Mouse (Mus musculus) forebrain, embryonic 14.5 days (tissue): ENCODE data around the gene Tram1l1. TPM values are rescaled to one million over a fixed set of nuclear protein-coding genes. Genes with fewer than 3 reads are reported as not detected.
A peak's percentile ranks its signal among the peaks of the same experiment; 100 is the strongest.
"Not testable (repeated sequence)": the region's sequence is repeated elsewhere in the genome, so short reads cannot be mapped to it uniquely, and the experiment has no call there.

Experiments
- ATAC-seq: fragments of 200-750 bp; cut with Nextera tagmentation; 2 replicates; pipeline ENCODE4 v1.8.0; 2017; ENCODE audit warnings: mild to moderate bottlenecking, moderate library complexity
- DNase-seq: peaks from one replicate; pipeline ENCODE4 v3.0.0-alpha.2; 2015; ENCODE audit warnings: low spot score
- H3K27ac ChIP-seq: fragments of 300-500 bp; sonication (generic); 2 replicates; pipeline ENCODE4 v1.5.1; 2014; ENCODE audit warnings: low read depth, mild to moderate bottlenecking, control low read depth, low read length, moderate library complexity
- H3K27me3 ChIP-seq: fragments of 300-500 bp; sonication (generic); replicated peaks from 2 replicates; pipeline ENCODE4 v1.6.1; 2014; ENCODE audit warnings: low read length, control low read depth, mixed read lengths; ENCODE audit not compliant: control insufficient read depth, insufficient read depth
- H3K36me3 ChIP-seq: fragments of 300-500 bp; sonication (generic); 2 replicates; pipeline ENCODE4 v1.6.1; 2014; ENCODE audit warnings: low read length, control low read depth; ENCODE audit not compliant: control insufficient read depth, insufficient read depth
- H3K4me1 ChIP-seq: fragments of 300-500 bp; sonication (generic); 2 replicates; pipeline ENCODE4 v1.6.1; 2014; ENCODE audit warnings: antibody characterized with exemption, low read length, control low read depth; ENCODE audit not compliant: control insufficient read depth, insufficient read depth
- H3K4me2 ChIP-seq: fragments of 300-500 bp; sonication (generic); 2 replicates; pipeline ENCODE4 v1.6.1; 2014; ENCODE audit warnings: mild to moderate bottlenecking, control low read depth, low read length
- H3K4me3 ChIP-seq: fragments of 300-500 bp; sonication (generic); 2 replicates; pipeline ENCODE4 v1.5.1; 2014; ENCODE audit warnings: low read depth, low read length, control low read depth
- H3K9ac ChIP-seq: fragments of 300-500 bp; sonication (generic); 2 replicates; pipeline ENCODE4 v1.6.1; 2014; ENCODE audit warnings: mild to moderate bottlenecking, low read length, control low read depth, moderate library complexity
- H3K9me3 ChIP-seq: fragments of 300-500 bp; sonication (generic); replicated peaks from 2 replicates; pipeline ENCODE4 v1.6.1; 2016; ENCODE audit warnings: low read length, control low read depth, mixed read lengths; ENCODE audit not compliant: control insufficient read depth
- WGBS: fragments of 180-500 bp; shearing (Covaris S2); extraction: QIAGEN DNeasy Blood & Tissue Kit; methylation state at CpG from one replicate; pipeline ENCODE4 v1.1.7; 2014; 5-methylcytosine and 5-hydroxymethylcytosine counted together
- polyA plus RNA-seq: library from polyadenylated mRNA; unstranded; fragments of >200 nt; fragmentation: Nextera tagmentation; extraction: Ambion mirVana; gene quantifications from 2 replicates; pipeline ENCODE4 v1.2.1, GENCODE M21; 2014

Gene Tram1l1
- polyA plus RNA-seq = 40.8 and 41.6 TPM in 2 replicates

- Histone ChIP-seq H3K9me3 (no peaks in the 10 kb centered on the region), H3K27me3 (no peaks in the 10 kb centered on the region), H3K27ac (peak within 1 kb of the TSS; percentile 86), H3K9ac (peak within 1 kb of the TSS; percentile 77), H3K4me1 (peaks cover 13% of the 10 kb centered on the region), H3K36me3 (0 out of 2 replicates have a peak, but pooled peaks cover 4% of the 10 kb centered on the region), H3K4me3 (peak within 1 kb of the TSS; percentile 60), H3K4me2 (peak within 1 kb of the TSS; percentile 67)
- DNase-seq (peak; percentile 97), ATAC-seq (peak; percentile 97)
- under 1% methylated on average over 51 of the region's 53 CpGs for WGBS
These were observed at the start of gene Tram1l1 for GRCm38 (mm10) chr3:124320821-124321576. Gene Tram1l1, plus strand, starts transcription at chr3:124320855.

DNA sequence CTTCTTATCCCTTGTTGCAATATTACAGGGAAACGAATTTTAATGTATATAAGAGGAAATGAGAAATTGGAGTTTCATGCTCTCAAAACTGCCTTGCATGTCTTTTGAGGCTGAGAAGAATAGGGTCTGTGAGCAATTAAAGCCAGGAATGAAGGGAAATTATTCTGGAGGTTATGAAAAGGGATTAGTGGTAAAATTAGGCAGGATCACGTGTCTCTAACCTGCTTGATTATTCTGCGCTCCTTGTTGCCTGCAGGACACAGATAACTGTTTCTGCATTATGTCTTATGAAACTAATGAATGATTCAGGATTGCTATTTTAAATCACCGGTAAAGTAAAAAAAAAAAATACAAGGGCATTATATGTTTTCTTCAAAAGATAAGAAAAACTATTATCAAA is 49.4 kb upstream of the Tram1l1 start:
- no peak overlapping the region for H3K4me3 ChIP-seq
- no peak overlapping the region for H3K27ac ChIP-seq
- peaks cover 8% of the 10 kb centered on the region; the same call in 1 of the 2 replicates for H3K4me1 ChIP-seq
- no peaks in the 10 kb centered on the region for H3K27me3 ChIP-seq
- no peaks in the 10 kb centered on the region for H3K36me3 ChIP-seq
- no peaks in the 10 kb centered on the region for H3K9me3 ChIP-seq
- H3K9ac ChIP-seq = no peak overlapping the region
- ATAC-seq (no peak), DNase-seq (no peak)
- 17% methylated on average over 4 of the region's 4 CpGs for WGBS
- H3K4me2 ChIP-seq = no peak overlapping the region

DNA sequence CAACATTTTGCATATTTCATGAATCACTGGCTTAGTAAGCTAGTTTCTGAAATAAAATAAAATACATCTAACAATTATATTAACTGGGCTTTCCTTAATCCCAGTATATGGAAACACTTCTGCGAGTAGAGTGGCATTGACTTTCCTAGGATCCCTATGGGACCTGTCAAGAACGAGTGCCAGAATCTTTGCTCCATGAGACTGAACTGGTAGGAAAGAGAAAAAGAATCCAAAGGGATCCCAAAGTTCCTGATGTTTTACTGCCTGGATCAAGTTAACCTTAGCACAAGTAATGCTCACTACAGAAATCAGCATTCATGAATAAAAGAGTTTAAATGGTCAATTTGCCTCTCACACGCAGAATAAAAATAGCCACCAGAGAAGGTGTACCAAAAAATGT is 49.0 kb upstream of the Tram1l1 start:
- DNase-seq = no peak
- H3K4me3 ChIP-seq = no peak overlapping the region
- H3K36me3 ChIP-seq = no peaks in the 10 kb centered on the region
- no peaks in the 10 kb centered on the region for H3K27me3 ChIP-seq
- ATAC-seq = no peak
- H3K9ac ChIP-seq = no peak overlapping the region
- H3K4me1 ChIP-seq = peaks cover 6% of the 10 kb centered on the region; the same call in 1 of the 2 replicates
- no peaks in the 10 kb centered on the region for H3K9me3 ChIP-seq
- H3K4me2 ChIP-seq = no peak overlapping the region
- WGBS = 52% methylated on average over 3 of the region's 3 CpGs
- H3K27ac ChIP-seq = no peak overlapping the region

- ATAC-seq (peak; percentile 24; the same call in 1 of the 2 replicates), DNase-seq (peak; percentile 42)
- Histone ChIP-seq H3K9ac (no peak overlapping the region), H3K27me3 (no peaks in the 10 kb centered on the region), H3K4me2 (no peak overlapping the region), H3K36me3 (no peaks in the 10 kb centered on the region), H3K9me3 (no peaks in the 10 kb centered on the region), H3K4me1 (peaks cover 3% of the 10 kb centered on the region; the same call in 1 of the 2 replicates), H3K27ac (peak overlapping the region; percentile 30; the same call in 1 of the 2 replicates), H3K4me3 (no peak overlapping the region)
- WGBS = 57% methylated on average over 2 of the region's 2 CpGs
These were observed 48.1 kb upstream of the Tram1l1 start for GRCm38 (mm10) chr3:124272465-124273089.

DNA sequence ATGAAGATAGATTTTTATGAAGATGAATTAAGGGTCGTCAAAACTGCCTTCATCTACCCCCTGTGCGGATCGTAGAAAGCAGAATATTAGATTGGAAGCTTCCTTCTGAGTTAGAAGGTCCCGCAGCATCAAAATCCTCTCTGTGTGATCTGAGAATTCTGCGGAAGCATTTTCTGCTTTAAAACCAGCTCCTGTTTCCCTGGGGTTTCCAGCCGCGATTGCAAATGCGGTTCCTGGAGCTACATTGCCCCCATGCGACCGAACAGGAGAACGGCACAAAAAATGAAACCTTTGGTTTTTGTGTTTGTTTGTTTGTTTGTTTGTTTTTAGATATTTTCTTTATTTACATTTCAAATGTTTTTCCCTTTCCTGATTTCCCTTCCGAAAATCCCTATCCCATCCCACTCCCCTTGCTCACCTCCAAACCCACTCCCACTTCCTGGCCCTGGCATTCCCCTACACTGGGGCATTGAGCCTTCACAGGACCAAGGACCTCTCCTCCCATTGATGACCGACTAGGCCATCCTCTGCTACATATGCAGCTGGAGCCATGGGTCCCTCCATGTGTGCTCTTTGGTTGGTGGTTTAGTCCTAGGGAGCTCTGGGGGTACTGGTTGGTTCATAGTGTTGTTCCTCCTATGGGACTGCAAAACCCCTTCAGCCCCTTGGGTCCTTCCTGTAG is 45.6 kb upstream of the Tram1l1 start:
- DNase-seq (peak; percentile 87), ATAC-seq (peak; percentile 67)
- not testable (repeated sequence) for H3K27ac ChIP-seq, H3K27me3 ChIP-seq, H3K4me3 ChIP-seq, H3K9ac ChIP-seq, H3K36me3 ChIP-seq, H3K4me1 ChIP-seq, H3K9me3 ChIP-seq
- H3K4me2 ChIP-seq = 0 out of 2 replicates have a peak overlapping the region, but pooled peaks have one; percentile 23
- WGBS = 9% methylated on average over 13 of the region's 13 CpGs

- not testable (repeated sequence) for DNase-seq, H3K4me3 ChIP-seq, H3K4me1 ChIP-seq, ATAC-seq, H3K9ac ChIP-seq, H3K9me3 ChIP-seq, H3K36me3 ChIP-seq, H3K27me3 ChIP-seq, H3K27ac ChIP-seq, H3K4me2 ChIP-seq
- 38% methylated on average over 7 of the region's 7 CpGs for WGBS
These were observed 31.7 kb upstream of the Tram1l1 start for GRCm38 (mm10) chr3:124288936-124289335.

- ATAC-seq (no peak), DNase-seq (peak; percentile 5)
- Histone ChIP-seq H3K4me1 (peaks cover 13% of the 10 kb centered on the region), H3K36me3 (0 out of 2 replicates have a peak, but pooled peaks cover 4% of the 10 kb centered on the region), H3K9ac (no peak overlapping the region), H3K27me3 (no peaks in the 10 kb centered on the region), H3K9me3 (no peaks in the 10 kb centered on the region), H3K27ac (no peak overlapping the region; the same call in 1 of the 2 replicates), H3K4me2 (no peak overlapping the region), H3K4me3 (no peak overlapping the region)
- 82% methylated on average over 4 of the region's 4 CpGs for WGBS
These were observed 1.4 kb upstream of the Tram1l1 start for GRCm38 (mm10) chr3:124319254-124319653.

GRCm38 (mm10) chr3:124320398-124320797 is 257 bp upstream of the Tram1l1 start:
- Histone ChIP-seq H3K4me3 (peak overlapping the region; percentile 60), H3K27ac (peak overlapping the region; percentile 86), H3K27me3 (no peaks in the 10 kb centered on the region), H3K36me3 (0 out of 2 replicates have a peak, but pooled peaks cover 4% of the 10 kb centered on the region), H3K9me3 (no peaks in the 10 kb centered on the region), H3K4me2 (peak overlapping the region; percentile 67), H3K9ac (peak overlapping the region; percentile 77), H3K4me1 (peaks cover 13% of the 10 kb centered on the region)
- no peak for DNase-seq
- 17% methylated on average over 2 of the region's 2 CpGs for WGBS
- peak; percentile 45 for ATAC-seq
